Mouse (Mus musculus): ENCODE measurements around the gene Pigc.

- TF ChIP-seq CTCF (IDR thresholded peaks at IDR 0.05; ENCODE audit: low read depth) (no peak), EP300 (IDR thresholded peaks at IDR 0.05; ENCODE audit: low read depth) (no peak)
Observed at GRCm38 (mm10) chr1:161970874-161971273, 1.9 kb downstream of the Pigc start.
